Mouse (Mus musculus) adrenal gland, adult 8-10 months (tissue): ENCODE measurements around the gene Ubl3. TPM values are rescaled to one million over a fixed set of nuclear protein-coding genes. Genes with fewer than 3 reads are reported as not detected.

Source experiments
- DNase-seq: peaks from one replicate; pipeline ENCODE4 v3.0.0; 2022
- total RNA-seq, 4 experiments: library from RNA; stranded (reverse); gene quantifications; 2 replicates each; pipeline ENCODE4 v1.2.4; 2022

Ubl3 gene
- total RNA-seq, 4 experiments from 2014 or later: 150 to 176 (median 164) TPM

DNA sequence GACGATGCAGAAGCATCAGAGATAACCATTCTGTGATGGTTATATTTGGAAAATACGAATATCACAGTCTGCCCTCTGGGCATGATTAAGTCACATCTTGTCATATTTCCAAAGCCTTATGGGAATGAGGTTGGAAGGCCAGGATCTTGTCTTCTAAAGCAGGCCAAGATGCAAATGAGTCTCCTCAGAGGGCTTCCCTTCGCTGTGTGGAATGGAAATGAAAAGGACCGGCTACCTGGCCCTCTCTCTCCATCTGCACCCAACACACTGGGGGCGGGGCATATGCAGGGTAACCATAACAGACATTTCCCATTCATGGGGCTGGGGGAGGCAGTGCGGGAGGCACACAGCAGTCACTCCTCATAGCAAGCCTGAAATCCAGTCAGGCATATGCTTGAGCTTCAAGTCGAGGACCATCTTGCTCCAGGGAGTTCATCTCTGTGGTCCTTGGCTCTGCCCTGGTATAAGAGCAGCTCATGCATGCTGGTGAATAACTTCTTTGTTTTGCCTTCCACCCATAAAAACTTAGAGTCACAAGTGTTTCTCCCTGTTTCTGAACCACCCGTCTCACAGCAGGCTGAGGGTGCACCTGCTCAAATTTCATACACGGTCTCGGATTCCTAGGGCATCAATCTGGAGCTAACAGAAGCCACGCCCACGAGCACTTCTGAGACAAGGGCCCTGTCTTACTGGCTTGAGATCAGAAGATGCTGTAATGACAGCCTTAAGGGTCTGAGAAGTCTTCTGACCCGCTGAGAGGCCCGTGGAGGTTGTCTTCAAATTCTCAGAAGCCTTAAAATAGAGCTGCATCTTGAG lies 83.8 kb downstream of the Ubl3 start:
- DNase-seq: no peak

DNA sequence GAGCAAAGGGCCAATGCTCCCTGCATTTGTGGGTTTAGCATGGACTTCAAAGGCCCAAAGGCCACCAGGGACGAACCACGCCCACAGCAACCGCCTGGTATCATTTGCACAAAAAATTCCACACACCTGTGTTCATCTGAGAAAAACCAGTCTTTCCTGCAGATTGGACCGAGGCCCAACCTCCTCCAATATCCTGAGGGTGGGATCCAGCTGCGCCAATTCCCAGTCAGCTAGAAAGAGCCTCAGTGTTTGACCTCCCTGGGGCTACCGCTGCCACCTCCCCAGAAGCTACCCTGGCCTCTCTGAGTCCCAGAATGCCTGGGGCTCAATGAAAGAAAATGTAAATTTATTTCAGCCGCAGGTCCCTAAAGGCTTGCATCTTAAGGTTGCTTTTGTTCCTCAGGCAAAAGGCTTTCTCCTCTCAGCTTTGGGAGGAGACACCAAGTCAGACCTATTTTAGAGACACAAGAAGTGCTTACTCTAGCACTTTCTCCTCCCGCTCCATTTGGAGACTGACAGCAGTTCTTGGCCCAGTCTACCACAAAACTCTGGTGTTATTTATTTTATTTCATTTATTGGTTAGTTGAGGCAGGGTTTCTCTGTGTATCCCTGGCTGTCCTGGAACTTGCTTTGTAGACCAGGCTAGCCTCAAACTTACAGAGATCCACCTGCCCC lies 85.5 kb downstream of the Ubl3 start:
- no peak for DNase-seq

DNA sequence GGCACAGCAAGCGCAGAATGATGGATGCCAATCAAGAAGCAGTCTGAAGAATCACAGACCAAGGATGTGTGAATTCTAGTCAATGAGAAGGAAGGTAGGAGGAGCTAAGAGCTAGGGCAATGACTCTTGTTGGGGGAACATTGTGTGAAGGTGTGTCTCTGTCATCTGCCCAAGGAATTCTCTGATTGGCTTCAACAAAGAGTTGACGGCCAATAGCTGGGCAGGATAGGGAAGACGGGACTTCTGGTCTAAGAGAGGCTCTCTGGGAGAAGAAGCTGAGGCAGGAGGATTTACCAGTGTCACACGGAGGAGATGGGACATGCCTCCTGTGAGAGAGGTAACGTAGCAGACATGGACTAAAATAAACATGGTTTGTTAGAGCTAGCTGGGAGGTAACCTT lies 86.5 kb downstream of the Ubl3 start:
- no peak for DNase-seq

DNA sequence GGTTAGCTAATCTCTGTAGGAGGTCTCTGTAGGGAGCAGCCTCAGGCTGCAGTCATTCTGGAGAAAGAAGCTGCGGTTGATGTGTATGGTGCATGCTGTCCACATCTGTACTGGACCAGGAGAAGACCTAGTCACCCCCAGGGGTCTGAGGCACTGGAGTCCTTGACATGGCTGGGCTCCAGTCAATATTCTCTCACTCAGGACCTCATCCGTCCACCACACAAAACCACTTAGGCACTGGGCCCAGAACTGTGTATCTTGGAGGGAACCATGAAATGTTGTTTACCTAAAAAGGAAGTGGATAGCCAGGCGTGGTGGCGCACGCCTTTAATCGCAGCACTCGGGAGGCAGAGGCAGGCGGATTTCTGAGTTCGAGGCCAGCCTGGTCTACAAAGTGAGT lies 87.5 kb downstream of the Ubl3 start:
- no peak for DNase-seq

DNA sequence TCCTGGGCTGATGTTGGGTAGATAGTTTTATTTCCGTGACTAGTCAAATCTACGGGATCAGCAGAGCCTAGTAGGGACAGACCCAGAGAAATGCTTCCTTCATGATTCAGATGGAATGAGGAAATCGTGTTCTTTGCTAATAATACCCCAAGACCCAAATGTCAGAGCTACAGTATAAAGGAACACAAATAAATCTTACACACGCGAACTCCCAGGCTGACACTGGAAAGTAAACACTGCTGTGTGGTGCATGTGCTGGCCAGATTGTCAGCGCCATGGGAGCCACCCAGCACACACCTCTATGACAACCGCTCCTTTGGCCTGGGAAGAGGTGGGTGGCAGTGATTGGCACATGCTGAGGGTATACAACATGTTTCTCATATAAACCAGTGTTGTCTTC lies 88.1 kb downstream of the Ubl3 start:
- DNase-seq: no peak

DNA sequence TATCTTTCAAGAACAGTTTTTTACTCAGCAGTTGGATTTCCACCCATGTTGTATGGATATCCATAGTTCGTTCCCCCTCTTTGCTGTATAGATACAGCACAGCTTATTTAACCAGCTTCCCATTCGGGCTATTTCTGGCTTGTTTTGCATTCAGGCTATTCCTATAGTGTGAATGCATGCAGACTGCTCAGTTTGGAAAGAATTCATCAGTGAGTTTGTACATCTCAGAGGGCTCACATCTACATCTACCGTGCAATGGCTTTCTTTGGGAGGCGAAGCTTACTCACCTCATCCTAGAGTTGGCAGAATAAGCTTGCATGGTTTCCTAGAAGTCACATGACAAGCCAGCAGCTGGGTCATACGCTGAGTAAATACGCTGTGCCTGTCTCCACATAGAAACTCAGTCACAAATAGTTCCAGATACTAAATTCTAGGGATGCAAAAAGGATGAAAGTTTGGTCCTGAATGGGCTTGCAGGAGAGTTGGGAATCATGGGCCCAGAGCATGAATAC lies 88.8 kb downstream of the Ubl3 start:
- no peak for DNase-seq

Other genes with a start within 250 kb of the Ubl3 start
- gene Slc7a1, start 152.9 kb downstream of the Ubl3 start, total RNA-seq: 100 to 1,000 TPM in 2 of 4 experiments, 10 to 100 TPM in 2; 86.6 to 129 (median 106) TPM